Mouse (Mus musculus): ENCODE results near the gene Ndufb2. TPM values are rescaled to one million over a fixed set of nuclear protein-coding genes. Genes with fewer than 3 reads are reported as not detected.

Gene Ndufb2
- total and polyA plus RNA-seq, 3 experiments: 80.0 to 144 TPM; not detected in 1

- no peak for DNase-seq (ENCODE audit: low read depth, low spot score)
- no peak overlapping the region for H3K9ac ChIP-seq (ENCODE audit: control insufficient read depth, low read depth, low read length, poor library complexity, severe bottlenecking)
- H3K4me3 ChIP-seq (ENCODE audit: control insufficient read depth in 1 of 2, insufficient read depth in 1 of 2, low read depth in 2 of 2, low read length in 2 of 2): no peak overlapping the region
- TF ChIP-seq MAZ (IDR thresholded peaks at IDR 0.05; ENCODE audit: low read depth, low read length) (no peak), UBTF (IDR thresholded peaks at IDR 0.05; ENCODE audit: borderline replicate concordance, insufficient read depth, low read depth, low read length) (no peak), GABPA (IDR thresholded peaks at IDR 0.05; ENCODE audit: low read depth, low read length) (no peak), ELF1 (IDR thresholded peaks at IDR 0.05; ENCODE audit: low read depth, low read length) (no peak), EP300 (IDR thresholded peaks at IDR 0.05; ENCODE audit: low read depth in 1 of 2, low read length in 2 of 2) (no peak), GATA1 (IDR thresholded peaks at IDR 0.05; ENCODE audit: low read depth, low read length) (no peak), ZC3H11A (IDR thresholded peaks at IDR 0.05; ENCODE audit: low read depth, low read length) (no peak), HCFC1 (IDR thresholded peaks at IDR 0.05; ENCODE audit: low read depth, low read length) (no peak), ZNF384 (IDR thresholded peaks at IDR 0.05; ENCODE audit: low read depth, low read length) (no peak), TCF12 (IDR thresholded peaks at IDR 0.05; ENCODE audit: low read depth, low read length) (no peak), NRF1 (IDR thresholded peaks at IDR 0.05; ENCODE audit: insufficient read depth, low read depth, low read length, poor library complexity, severe bottlenecking) (no peak), RCOR1 (IDR thresholded peaks at IDR 0.05; ENCODE audit: low read depth, low read length) (no peak), MAFK (IDR thresholded peaks at IDR 0.05; ENCODE audit: borderline replicate concordance, low read depth, low read length) (no peak), RAD21 (IDR thresholded peaks at IDR 0.05; ENCODE audit: low read depth, low read length) (no peak), ZKSCAN1 (IDR thresholded peaks at IDR 0.05; ENCODE audit: low read depth, low read length) (no peak), BHLHE40 (IDR thresholded peaks at IDR 0.05; ENCODE audit: borderline replicate concordance, low read depth, low read length) (no peak), POLR2A (IDR thresholded peaks at IDR 0.05; ENCODE audit: control insufficient read depth in 1 of 2, insufficient read depth in 1 of 2, low read depth in 1 of 2, low read length in 2 of 2, poor library complexity in 1 of 2) (no peak), MYC (IDR thresholded peaks at IDR 0.05; ENCODE audit: low read depth, low read length) (no peak), MXI1 (IDR thresholded peaks at IDR 0.05; ENCODE audit: low read depth, low read length) (no peak)
- H3K27ac ChIP-seq (ENCODE audit: control insufficient read depth, low read depth, low read length): no peak overlapping the region
- H3K79me2 ChIP-seq (ENCODE audit: control insufficient read depth, insufficient read depth, low read length, poor library complexity): no peaks in the 10 kb centered on the region
- no peaks in the 10 kb centered on the region for H3K4me1 ChIP-seq (ENCODE audit: control insufficient read depth in 1 of 2, insufficient read depth in 2 of 2, low read length in 2 of 2)
- H3K36me3 ChIP-seq (ENCODE audit: control insufficient read depth in 1 of 2, insufficient read depth in 2 of 2, low read length in 2 of 2): 0 out of 4 replicates have a peak, but pooled peaks cover 0 to 2% of the 10 kb centered on the region in 2 experiments
- no peaks in the 10 kb centered on the region for H3K9me3 ChIP-seq (replicated peaks; ENCODE audit: insufficient read depth, low read length)
- peaks cover 0 to 4% of the 10 kb centered on the region in 2 experiments; a peak in 2 of 4 replicates for H3K27me3 ChIP-seq (ENCODE audit: control insufficient read depth in 1 of 2, insufficient read depth in 2 of 2, low read length in 2 of 2)
These were observed 35.3 kb upstream of the Ndufb2 start for GRCm38 (mm10) chr6:39556900-39557659.
